Mouse (Mus musculus): Measurements from ENCODE around the gene Mroh2a. TPM values are rescaled to one million over a fixed set of nuclear protein-coding genes. Genes with fewer than 3 reads are reported as not detected.

Mroh2a gene
- polyA plus RNA-seq, 1 experiment from 2014 or later, result 0.46 TPM

DNA sequence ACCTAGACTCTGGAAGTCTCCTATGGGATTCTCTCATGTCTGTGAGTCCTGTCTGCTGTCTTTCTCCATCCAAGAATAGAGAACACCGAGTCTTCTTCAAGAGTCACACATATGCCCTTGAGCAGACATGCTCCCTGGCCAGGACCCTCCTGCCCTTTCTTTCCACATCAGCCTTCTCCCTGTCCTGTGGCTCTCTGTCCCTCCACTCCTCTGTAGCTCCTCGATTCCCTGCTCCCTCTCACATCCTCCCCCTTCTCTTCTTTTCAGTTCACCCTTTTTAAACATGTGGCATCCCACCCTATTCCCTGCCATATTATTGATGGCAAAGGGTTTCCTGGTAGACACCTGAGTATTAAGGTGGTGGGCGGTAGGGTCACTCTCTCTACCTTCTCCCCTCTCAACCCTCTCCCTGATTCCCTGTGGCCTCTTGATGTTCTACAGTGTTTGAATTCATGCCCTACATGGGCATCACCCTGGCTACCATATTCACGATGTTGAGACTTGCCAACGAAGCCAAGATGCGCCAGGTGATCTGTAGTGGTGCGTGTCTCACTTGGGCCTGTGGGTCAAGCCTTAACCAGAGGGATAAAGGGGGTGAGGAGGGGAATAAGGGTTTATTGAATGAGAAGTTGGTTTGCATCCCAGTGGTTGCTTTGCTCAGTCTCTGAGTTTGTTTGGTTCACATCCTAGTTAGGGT, 5.2 kb downstream of the Mroh2a start:
- Histone ChIP-seq H3K4me3 (no peak overlapping the region), H3K9ac (no peak overlapping the region), H3K9me3 (replicated peaks) (peaks cover 88% of the 10 kb centered on the region), H3K4me2 (no peak overlapping the region), H3K36me3 (no peaks in the 10 kb centered on the region), H3K27ac (no peak overlapping the region), H3K4me1 (no peaks in the 10 kb centered on the region), H3K27me3 (replicated peaks) (no peaks in the 10 kb centered on the region)
- WGBS (ENCODE audit: insufficient replicate concordance), result 50% methylated on average over 7 of the region's 7 CpGs
- no peak for ATAC-seq

GRCm38 (mm10) chr1:88232664-88233380, 6.0 kb downstream of the Mroh2a start:
- Histone ChIP-seq H3K9me3 (replicated peaks) (peaks cover 90% of the 10 kb centered on the region), H3K4me2 (no peak overlapping the region), H3K36me3 (no peaks in the 10 kb centered on the region), H3K27ac (no peak overlapping the region), H3K9ac (no peak overlapping the region), H3K4me3 (no peak overlapping the region), H3K4me1 (no peaks in the 10 kb centered on the region), H3K27me3 (replicated peaks) (no peaks in the 10 kb centered on the region)
- 38% methylated on average over 3 of the region's 3 CpGs for WGBS (ENCODE audit: insufficient replicate concordance)
- ATAC-seq, result no peak

- no peaks in the 10 kb centered on the region for H3K27me3 ChIP-seq (replicated peaks)
- no peak overlapping the region for H3K4me2 ChIP-seq
- H3K36me3 ChIP-seq, result no peaks in the 10 kb centered on the region
- no peak overlapping the region for H3K4me3 ChIP-seq
- 52% methylated on average over 14 of the region's 14 CpGs for WGBS (ENCODE audit: insufficient replicate concordance)
- no peak overlapping the region for H3K9ac ChIP-seq
- H3K9me3 ChIP-seq (replicated peaks), result peaks cover 90% of the 10 kb centered on the region
- ATAC-seq, result no peak
- H3K27ac ChIP-seq, result no peak overlapping the region
- H3K4me1 ChIP-seq, result no peaks in the 10 kb centered on the region
Observed at GRCm38 (mm10) chr1:88233421-88234247, 6.8 kb downstream of the Mroh2a start.

GRCm38 (mm10) chr1:88234248-88234610, 7.4 kb downstream of the Mroh2a start:
- Histone ChIP-seq H3K4me3 (no peak overlapping the region), H3K4me2 (no peak overlapping the region), H3K9me3 (replicated peaks) (peaks cover 93% of the 10 kb centered on the region), H3K27me3 (replicated peaks) (no peaks in the 10 kb centered on the region), H3K27ac (no peak overlapping the region), H3K4me1 (no peaks in the 10 kb centered on the region), H3K36me3 (no peaks in the 10 kb centered on the region), H3K9ac (no peak overlapping the region)
- WGBS (ENCODE audit: insufficient replicate concordance), result 47% methylated on average over 4 of the region's 4 CpGs
- ATAC-seq, result no peak

- Histone ChIP-seq H3K27me3 (replicated peaks) (no peaks in the 10 kb centered on the region), H3K9me3 (replicated peaks) (peaks cover 93% of the 10 kb centered on the region), H3K27ac (no peak overlapping the region), H3K9ac (no peak overlapping the region), H3K36me3 (no peaks in the 10 kb centered on the region), H3K4me2 (no peak overlapping the region), H3K4me3 (no peak overlapping the region), H3K4me1 (no peaks in the 10 kb centered on the region)
- 31% methylated on average over 5 of the region's 5 CpGs for WGBS (ENCODE audit: insufficient replicate concordance)
- no peak for ATAC-seq
Observed at GRCm38 (mm10) chr1:88234646-88235045, 7.9 kb downstream of the Mroh2a start.

- no peak overlapping the region for H3K4me3 ChIP-seq
- H3K27me3 ChIP-seq (replicated peaks), result no peaks in the 10 kb centered on the region
- H3K9me3 ChIP-seq (replicated peaks), result peaks cover 93% of the 10 kb centered on the region
- ATAC-seq, result peak; percentile 13; the same call in 1 of the 2 replicates
- no peak overlapping the region for H3K9ac ChIP-seq
- no peak overlapping the region for H3K27ac ChIP-seq
- no peak overlapping the region for H3K4me2 ChIP-seq
- H3K36me3 ChIP-seq, result no peaks in the 10 kb centered on the region
- H3K4me1 ChIP-seq, result no peaks in the 10 kb centered on the region
- WGBS (ENCODE audit: insufficient replicate concordance), result 47% methylated on average over 11 of the region's 11 CpGs
Observed at GRCm38 (mm10) chr1:88235046-88235893, 8.5 kb downstream of the Mroh2a start.

GRCm38 (mm10) chr1:88235894-88236415, 9.2 kb downstream of the Mroh2a start:
- Histone ChIP-seq H3K9me3 (replicated peaks) (peaks cover 93% of the 10 kb centered on the region), H3K36me3 (no peaks in the 10 kb centered on the region), H3K4me2 (no peak overlapping the region), H3K9ac (no peak overlapping the region), H3K27ac (no peak overlapping the region), H3K27me3 (replicated peaks) (no peaks in the 10 kb centered on the region), H3K4me1 (no peaks in the 10 kb centered on the region), H3K4me3 (no peak overlapping the region)
- WGBS (ENCODE audit: insufficient replicate concordance), result 42% methylated on average over 4 of the region's 4 CpGs
- ATAC-seq, result no peak

- no peaks in the 10 kb centered on the region for H3K36me3 ChIP-seq
- H3K4me2 ChIP-seq, result no peak overlapping the region
- WGBS (ENCODE audit: insufficient replicate concordance), result 63% methylated on average over 5 of the region's 5 CpGs
- H3K27ac ChIP-seq, result no peak overlapping the region
- no peaks in the 10 kb centered on the region for H3K27me3 ChIP-seq (replicated peaks)
- no peak overlapping the region for H3K4me3 ChIP-seq
- H3K9me3 ChIP-seq (replicated peaks), result peaks cover 88% of the 10 kb centered on the region
- no peak overlapping the region for H3K9ac ChIP-seq
- no peak for ATAC-seq
- H3K4me1 ChIP-seq, result no peaks in the 10 kb centered on the region
Observed at GRCm38 (mm10) chr1:88237311-88237710, 10.5 kb downstream of the Mroh2a start.

GRCm38 (mm10) chr1:88238771-88239170, 12.0 kb downstream of the Mroh2a start:
- H3K9ac ChIP-seq, result no peak overlapping the region
- no peak for ATAC-seq
- no peak overlapping the region for H3K4me3 ChIP-seq
- 61% methylated on average over 6 of the region's 6 CpGs for WGBS (ENCODE audit: insufficient replicate concordance)
- no peak overlapping the region for H3K27ac ChIP-seq
- peaks cover 88% of the 10 kb centered on the region for H3K9me3 ChIP-seq (replicated peaks)
- H3K4me2 ChIP-seq, result no peak overlapping the region
- H3K27me3 ChIP-seq (replicated peaks), result no peaks in the 10 kb centered on the region
- H3K4me1 ChIP-seq, result no peaks in the 10 kb centered on the region
- no peaks in the 10 kb centered on the region for H3K36me3 ChIP-seq

DNA sequence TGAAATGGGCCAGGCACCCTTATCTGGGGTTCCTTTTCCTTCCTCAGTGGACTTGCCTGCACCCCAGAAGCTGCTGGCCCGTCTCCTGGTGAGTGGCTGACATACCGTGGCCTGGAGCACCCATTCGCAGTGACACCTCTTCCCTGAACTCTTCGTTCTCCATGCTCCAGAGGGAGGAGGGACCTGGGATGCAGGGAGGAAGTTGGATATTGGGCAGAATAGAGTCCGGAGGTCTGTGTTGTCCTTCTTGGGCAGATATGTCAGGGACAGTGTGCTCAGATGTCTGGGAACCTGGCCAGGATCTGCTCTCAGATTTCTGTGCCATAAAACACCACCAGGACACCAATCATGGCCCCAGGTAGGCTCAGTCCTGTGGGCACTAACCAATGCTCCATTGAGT, 13.3 kb downstream of the Mroh2a start:
- Histone ChIP-seq H3K27me3 (replicated peaks) (no peaks in the 10 kb centered on the region), H3K4me3 (no peak overlapping the region), H3K9ac (no peak overlapping the region), H3K9me3 (replicated peaks) (peaks cover 86% of the 10 kb centered on the region), H3K4me2 (no peak overlapping the region), H3K4me1 (no peaks in the 10 kb centered on the region), H3K27ac (no peak overlapping the region), H3K36me3 (no peaks in the 10 kb centered on the region)
- WGBS (ENCODE audit: insufficient replicate concordance), result 60% methylated on average over 5 of the region's 5 CpGs
- ATAC-seq, result no peak

DNA sequence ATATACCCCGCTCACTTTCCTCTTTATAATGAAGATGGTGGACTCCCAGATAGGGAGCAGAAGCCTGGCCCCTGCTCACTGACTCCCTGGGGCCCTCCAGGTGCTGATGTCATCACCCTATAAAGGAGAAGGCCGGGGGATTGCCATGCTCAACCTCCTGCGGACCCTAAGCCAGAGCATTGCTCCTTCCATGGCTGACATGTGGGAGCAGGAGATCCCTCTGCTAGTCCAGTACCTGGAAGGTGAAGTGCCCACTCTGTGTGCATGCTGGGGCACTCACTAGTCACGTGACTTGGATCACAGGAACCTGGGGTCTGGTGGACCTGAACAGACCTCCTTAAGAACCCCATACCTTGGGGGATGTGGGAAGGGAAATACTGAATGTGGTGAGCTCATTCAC, 13.8 kb downstream of the Mroh2a start:
- Histone ChIP-seq H3K27me3 (replicated peaks) (no peaks in the 10 kb centered on the region), H3K27ac (no peak overlapping the region), H3K4me3 (no peak overlapping the region), H3K9me3 (replicated peaks) (peaks cover 86% of the 10 kb centered on the region), H3K4me1 (no peaks in the 10 kb centered on the region), H3K4me2 (no peak overlapping the region), H3K36me3 (no peaks in the 10 kb centered on the region), H3K9ac (no peak overlapping the region)
- 0 out of 2 replicates have a peak, but pooled peaks have one; percentile 1 for ATAC-seq
- WGBS (ENCODE audit: insufficient replicate concordance), result 50% methylated on average over 4 of the region's 4 CpGs
